Comparison of ENCODE assay signal across 17 mouse cellular contexts in the genomic region with DNA sequence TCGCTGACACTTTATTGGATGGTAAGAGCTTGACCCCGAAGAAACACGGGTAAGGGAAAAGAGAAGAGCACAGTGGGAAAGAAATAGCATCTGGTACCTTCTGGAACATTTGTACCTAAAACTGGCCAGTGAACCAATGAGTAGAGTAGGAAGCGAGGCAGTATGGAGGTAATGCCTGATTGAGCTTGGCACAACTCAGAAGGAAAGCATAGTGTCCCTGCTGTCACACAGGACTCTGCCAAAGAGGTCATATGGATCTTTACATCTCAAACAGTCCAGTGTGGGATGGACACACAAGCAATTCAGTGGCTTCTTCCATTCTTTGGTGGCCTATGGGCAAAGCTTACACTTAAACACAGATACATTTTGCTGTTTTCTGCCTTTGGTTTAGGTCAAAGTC.
"Had no signal": no experiment of that assay in that cellular context is flagged by ENCODE, and none has a peak within 500 bp of the region (broad histone marks: within the 10 kb centered on the region; RNA-seq: fewer than 3 reads in every experiment).

No protein-coding gene starts in this region.

- DNase-seq: gastrocnemius, postnatal 14 days; gastrocnemius, postnatal 36 days; heart, adult 18-20 months; heart, postnatal 14 days; heart, postnatal 36 days; kidney, adult 11 months; kidney, adult 2 months; kidney, adult 9 months; kidney, postnatal 14 days; kidney, postnatal 36 days; layer of hippocampus, adult 9-11 months; layer of hippocampus, postnatal 36 days; left cerebral cortex, postnatal 4 days; lung, adult 18-20 months had no signal

- ATAC-seq: hindbrain, postnatal 0 days; intestine, embryonic 16.5 days; liver, embryonic 12.5 days had no signal
